Comparison of ENCODE assay signal across 16 mouse cellular contexts in the genomic region with DNA sequence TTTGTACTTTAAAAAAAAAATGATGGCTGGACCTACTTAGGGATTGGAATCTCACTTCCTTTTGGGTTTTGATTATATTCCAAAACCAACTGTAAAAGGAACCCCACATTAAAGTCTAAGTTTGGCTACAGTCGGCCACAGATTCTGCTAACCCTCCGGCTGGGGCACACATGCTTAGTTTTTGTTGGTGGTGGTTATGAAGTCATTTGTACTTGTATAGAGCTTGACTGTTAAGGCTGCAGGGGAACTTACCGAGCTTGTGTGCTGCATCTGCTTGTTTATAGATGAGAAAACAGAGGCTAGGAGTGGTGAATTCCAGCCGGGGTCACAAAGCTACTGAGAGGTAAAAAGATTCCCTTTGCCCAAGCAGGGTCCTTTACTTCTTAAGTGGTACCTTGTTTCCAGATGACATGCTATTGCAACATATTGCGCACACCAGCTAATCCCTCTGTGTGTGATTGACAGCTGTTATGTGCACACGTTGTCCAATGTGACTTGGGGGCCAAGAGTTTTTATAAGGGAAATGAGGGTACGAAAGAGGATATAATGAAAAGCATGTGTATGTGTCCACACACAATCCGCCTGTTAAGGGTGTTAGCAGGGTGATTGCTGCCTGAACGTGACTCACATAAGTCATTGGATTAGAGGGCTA.
DNase-seq lines count a peak whose midpoint lies in the region; ATAC-seq and TF ChIP-seq lines count a peak whose summit lies in the region.
"Had no signal": no experiment of that assay in that cellular context is flagged by ENCODE, and none has a peak within 500 bp of the region (broad histone marks: within the 10 kb centered on the region; RNA-seq: fewer than 3 reads in every experiment).

No protein-coding gene starts in this region.

- H3K4me2 ChIP-seq in heart, embryonic 12.5 days = no peak overlapping the region
- no peak overlapping the region for H3K4me2 ChIP-seq in midbrain, embryonic 13.5 days (replicated peaks)
- no peak overlapping the region for H3K4me2 ChIP-seq in midbrain, postnatal 0 days (ENCODE audit: low read depth, low read length, poor library complexity, severe bottlenecking)

- H3K4me1 ChIP-seq in heart, embryonic 12.5 days (replicated peaks) = peaks cover 32% of the 10 kb centered on the region
- peaks cover 47% of the 10 kb centered on the region for H3K4me1 ChIP-seq in midbrain, embryonic 13.5 days (replicated peaks)
- H3K4me1 ChIP-seq in midbrain, postnatal 0 days (ENCODE audit: insufficient read depth, low read length) = peaks cover 10% of the 10 kb centered on the region; the same call in 1 of the 2 replicates
- H3K4me1 ChIP-seq in limb, embryonic 10.5 days = peaks cover 38% of the 10 kb centered on the region

- H3K9ac ChIP-seq in heart, embryonic 12.5 days = no peak overlapping the region
- H3K9ac ChIP-seq in midbrain, embryonic 13.5 days (replicated peaks) = no peak overlapping the region
- H3K9ac ChIP-seq in midbrain, postnatal 0 days (replicated peaks; ENCODE audit: low read length, poor library complexity, severe bottlenecking) = no peak overlapping the region

- H3K4me3 ChIP-seq in heart, embryonic 12.5 days = no peak overlapping the region
- H3K4me3 ChIP-seq in midbrain, embryonic 13.5 days (replicated peaks) = no peak overlapping the region
- H3K4me3 ChIP-seq in midbrain, postnatal 0 days (ENCODE audit: low read depth, low read length) = no peak overlapping the region
- no peak overlapping the region for H3K4me3 ChIP-seq in limb, embryonic 10.5 days

- 64% methylated on average over 9 of the region's 9 CpGs for WGBS in heart, embryonic 12.5 days
- 57% methylated on average over 9 of the region's 9 CpGs for WGBS in midbrain, embryonic 13.5 days
- 49% methylated on average over 9 of the region's 9 CpGs for WGBS in midbrain, postnatal 0 days
- whole genome bisulfite sequencing in limb, embryonic 10.5 days = 53% methylated on average over 9 of the region's 9 CpGs

- no peak for ATAC-seq in heart, embryonic 12.5 days (ENCODE audit: insufficient number of reproducible peaks, low FRiP score)
- ATAC-seq in midbrain, embryonic 13.5 days = no peak
- ATAC-seq in midbrain, postnatal 0 days (ENCODE audit: low FRiP score) = no peak

- H3K27ac ChIP-seq in heart, embryonic 12.5 days (ENCODE audit: poor library complexity, severe bottlenecking) = no peak overlapping the region
- peak overlapping the region; percentile 77 for H3K27ac ChIP-seq in midbrain, embryonic 13.5 days
- no peak overlapping the region for H3K27ac ChIP-seq in midbrain, postnatal 0 days (ENCODE audit: low read depth, low read length)
- peak overlapping the region; percentile 56 for H3K27ac ChIP-seq in limb, embryonic 10.5 days
- H3K27ac ChIP-seq: stomach, postnatal 0 days had no signal

- peak; percentile 68 for DNase-seq in heart, adult 11 months
- DNase-seq in midbrain, postnatal 0 days (ENCODE audit: low spot score) = no peak
- no peak for DNase-seq in limb, embryonic 10.5 days (ENCODE audit: low spot score)
- peak; percentile 22 for DNase-seq in naive thymus-derived CD4-positive, alpha-beta T cell, adult 2 months (ENCODE audit: low read depth)
- DNase-seq in embryo, embryonic 10.5 days (ENCODE audit: low spot score) = no peak
- DNase-seq: adrenal gland, postnatal 25 days; cerebellum, adult 9-10 months; gastrocnemius, postnatal 14 days; heart, postnatal 10 days; kidney, postnatal 4 days; layer of hippocampus, postnatal 36 days; lung, adult 2 months; lung, postnatal 36 days had no signal

- TF ChIP-seq CTCF in midbrain, postnatal 0 days (IDR thresholded peaks at IDR 0.05) = no peak

- H3K36me3 ChIP-seq in heart, embryonic 12.5 days = no peaks in the 10 kb centered on the region
- no peaks in the 10 kb centered on the region for H3K36me3 ChIP-seq in midbrain, embryonic 13.5 days
- H3K36me3 ChIP-seq in midbrain, postnatal 0 days (ENCODE audit: insufficient read depth, low read length) = no peaks in the 10 kb centered on the region
- no peaks in the 10 kb centered on the region for H3K36me3 ChIP-seq in limb, embryonic 10.5 days

- peaks cover 23% of the 10 kb centered on the region for H3K27me3 ChIP-seq in heart, embryonic 12.5 days (replicated peaks)
- H3K27me3 ChIP-seq in midbrain, embryonic 13.5 days = no peaks in the 10 kb centered on the region
- no peaks in the 10 kb centered on the region for H3K27me3 ChIP-seq in midbrain, postnatal 0 days (ENCODE audit: insufficient read depth, low read length)
- peaks cover 16% of the 10 kb centered on the region; the same call in 1 of the 2 replicates for H3K27me3 ChIP-seq in limb, embryonic 10.5 days (ENCODE audit: low read depth, poor library complexity, severe bottlenecking)

- H3K9me3 ChIP-seq in heart, embryonic 12.5 days (replicated peaks) = no peaks in the 10 kb centered on the region
- H3K9me3 ChIP-seq in midbrain, embryonic 13.5 days = no peaks in the 10 kb centered on the region
- H3K9me3 ChIP-seq in midbrain, postnatal 0 days (ENCODE audit: low read length) = no peaks in the 10 kb centered on the region
- H3K9me3 ChIP-seq in limb, embryonic 10.5 days (replicated peaks) = no peaks in the 10 kb centered on the region

Comparison
In these comparisons a context has a peak if more than half of its experiments do, and no peak if none do; other contexts are left out.
1. H3K27ac ChIP-seq: peak in midbrain, embryonic 13.5 days (single experiment) and limb, embryonic 10.5 days (single experiment); none in heart, embryonic 12.5 days (single experiment) and midbrain, postnatal 0 days (single experiment).
2. DNase-seq: peak in heart, adult 11 months (single experiment) and naive thymus-derived CD4-positive, alpha-beta T cell, adult 2 months (single experiment); none in midbrain, postnatal 0 days (single experiment), limb, embryonic 10.5 days (single experiment) and embryo, embryonic 10.5 days (single experiment).